Mouse (Mus musculus): ENCODE results near the gene Wdr24. TPM values are rescaled to one million over a fixed set of nuclear protein-coding genes. Genes with fewer than 3 reads are reported as not detected.

Wdr24 gene
- polyA plus RNA-seq, 1 experiment from 2014 or later: 9.6 TPM

DNA sequence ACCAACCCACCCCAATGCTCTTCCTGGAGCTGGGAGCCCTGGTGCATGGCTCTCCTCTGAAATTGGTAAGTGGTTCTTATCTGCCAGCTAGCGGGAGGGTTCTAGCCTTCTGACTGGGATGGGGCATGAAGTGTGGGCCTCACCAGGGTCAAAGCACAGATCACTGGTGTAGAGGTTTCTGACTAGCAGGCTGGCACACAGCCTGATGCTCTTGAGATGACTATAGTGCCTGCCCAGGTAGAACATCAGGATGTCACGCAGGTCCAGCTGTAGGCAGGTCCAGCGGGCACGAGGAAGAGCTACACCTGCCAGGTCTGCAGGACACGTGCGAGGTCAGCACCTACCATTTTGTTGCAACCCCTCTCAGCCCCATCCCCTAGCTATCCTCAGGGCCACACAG lies 36.8 kb downstream of the Wdr24 start:
- Histone ChIP-seq H3K4me2 (replicated peaks; ENCODE audit: low read depth) (peak overlapping the region; percentile 93; the same call in 1 of the 2 replicates), H3K9ac (ENCODE audit: low read depth, low read length) (no peak overlapping the region), H3K4me1 (replicated peaks; ENCODE audit: control insufficient read depth, insufficient read depth, low read length) (0 out of 2 replicates have a peak, but pooled peaks cover 7% of the 10 kb centered on the region), H3K4me3 (ENCODE audit: low read depth, low read length) (no peak overlapping the region), H3K36me3 (ENCODE audit: control insufficient read depth, insufficient read depth) (no peaks in the 10 kb centered on the region), H3K27me3 (replicated peaks; ENCODE audit: control insufficient read depth, insufficient read depth, low read length) (no peaks in the 10 kb centered on the region), H3K27ac (ENCODE audit: low read depth, low read length) (no peak overlapping the region), H3K9me3 (ENCODE audit: control insufficient read depth) (no peaks in the 10 kb centered on the region)
- 86% methylated on average over 6 of the region's 6 CpGs for WGBS
- no peak for ATAC-seq
- TF ChIP-seq CTCF (IDR thresholded peaks at IDR 0.05; ENCODE audit: low read depth): no peak

DNA sequence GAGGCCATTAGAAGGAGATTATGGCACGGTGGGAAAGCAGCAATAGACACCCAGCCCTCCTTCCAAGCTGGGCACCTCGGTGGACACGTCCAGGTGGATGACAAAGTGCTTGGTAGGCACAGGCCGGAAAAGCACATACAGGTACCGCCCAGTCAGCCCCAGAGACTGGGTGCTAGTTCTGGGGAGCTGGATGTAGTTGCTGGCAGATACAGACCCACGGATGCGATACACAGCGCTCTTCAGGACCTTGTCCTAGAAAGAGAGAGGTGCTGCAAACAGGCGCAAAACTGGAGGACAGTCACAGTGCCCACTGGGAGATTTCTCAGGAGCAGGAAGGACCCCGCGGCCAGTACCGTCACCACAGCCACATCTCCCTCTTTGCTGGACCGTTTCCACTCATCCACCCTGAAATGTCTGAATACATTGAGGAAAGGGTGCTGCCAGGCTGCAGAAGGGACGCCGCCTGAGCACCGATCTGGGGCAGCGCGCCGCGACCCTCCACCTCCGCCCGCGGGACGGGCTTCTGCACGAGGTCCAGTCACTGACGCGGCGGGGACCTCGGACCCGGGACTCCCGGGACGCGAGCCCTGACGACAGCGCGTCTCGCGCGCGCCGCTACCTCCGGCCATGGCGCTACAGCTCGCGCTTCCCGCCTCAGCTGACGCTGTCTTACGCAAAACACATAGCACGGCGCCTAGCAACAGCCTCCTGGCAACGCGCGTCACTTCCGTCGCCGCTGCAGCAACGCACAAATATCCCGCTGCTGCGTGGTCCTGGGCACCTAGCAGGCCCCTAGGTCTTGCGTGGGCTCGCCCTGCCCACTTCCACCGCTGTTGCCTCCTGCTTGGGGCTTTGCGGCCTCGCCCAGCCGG lies 37.6 kb downstream of the Wdr24 start, which contains the start of gene Wdr90:
Wdr90 (minus strand) TSS at position 670 of the 872 bp plus-strand sequence.
- H3K9ac ChIP-seq (ENCODE audit: low read depth, low read length): peak within 1 kb of the TSS; percentile 47
- peak; percentile 81 for ATAC-seq
- 3% methylated on average over 65 of the region's 65 CpGs for WGBS
- no peaks in the 10 kb centered on the region for H3K36me3 ChIP-seq (ENCODE audit: control insufficient read depth, insufficient read depth)
- 0 out of 2 replicates have a peak, but pooled peaks cover 8% of the 10 kb centered on the region for H3K4me1 ChIP-seq (replicated peaks; ENCODE audit: control insufficient read depth, insufficient read depth, low read length)
- no peaks in the 10 kb centered on the region for H3K27me3 ChIP-seq (replicated peaks; ENCODE audit: control insufficient read depth, insufficient read depth, low read length)
- no peaks in the 10 kb centered on the region for H3K9me3 ChIP-seq (ENCODE audit: control insufficient read depth)
- TF ChIP-seq CTCF (IDR thresholded peaks at IDR 0.05; ENCODE audit: low read depth): peak; percentile 63
- H3K27ac ChIP-seq (ENCODE audit: low read depth, low read length): peak within 1 kb of the TSS; percentile 46; the same call in 1 of the 2 replicates
- H3K4me3 ChIP-seq (ENCODE audit: low read depth, low read length): peak within 1 kb of the TSS; percentile 57
- peak within 1 kb of the TSS; percentile 93 for H3K4me2 ChIP-seq (replicated peaks; ENCODE audit: low read depth)

DNA sequence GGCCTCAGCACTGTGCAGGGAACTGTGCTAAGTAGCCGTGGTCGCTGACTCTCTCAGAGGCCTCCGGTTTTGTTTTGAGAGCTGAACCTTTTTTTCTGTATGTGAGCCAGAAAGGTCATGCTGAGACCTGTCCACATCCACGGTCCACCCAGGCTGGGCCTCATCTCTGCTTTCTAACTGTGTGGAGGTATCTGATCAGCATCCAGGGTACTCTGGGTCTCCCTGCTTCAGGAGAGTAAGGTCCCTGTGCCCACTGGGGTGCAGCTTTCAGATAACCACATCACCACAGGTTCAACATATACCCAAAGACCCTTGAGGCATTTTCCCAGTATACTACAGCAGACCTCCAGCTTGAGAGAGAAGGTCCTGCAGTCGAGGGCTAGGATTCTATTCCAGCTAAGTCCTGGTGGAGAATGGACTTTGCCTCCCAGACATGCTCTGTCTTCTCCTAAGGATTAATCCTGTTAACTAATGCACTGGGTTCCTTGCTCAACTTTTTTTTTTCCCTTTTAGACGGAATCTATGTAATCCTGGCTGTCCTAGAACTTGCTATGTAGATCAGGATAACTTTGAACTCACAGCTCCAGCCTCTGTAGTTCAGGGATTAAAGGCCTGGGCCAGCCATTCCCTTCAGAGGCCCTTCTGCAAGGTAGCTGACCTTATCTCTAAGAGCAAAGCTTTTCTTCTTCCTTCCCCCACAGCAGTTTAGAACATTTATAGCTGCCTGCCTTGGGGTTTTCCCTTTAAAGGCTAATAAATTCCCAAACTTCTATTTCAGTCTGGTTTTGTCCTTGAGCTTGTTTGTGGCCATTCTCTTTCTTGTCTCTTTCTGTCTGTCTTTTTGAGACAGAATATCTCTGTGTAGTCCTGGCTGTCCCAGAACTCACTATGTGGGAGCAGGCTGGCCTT lies 38.5 kb downstream of the Wdr24 start:
- Histone ChIP-seq H3K4me3 (ENCODE audit: low read depth, low read length) (peak overlapping the region; percentile 57), H3K27me3 (replicated peaks; ENCODE audit: control insufficient read depth, insufficient read depth, low read length) (no peaks in the 10 kb centered on the region), H3K9ac (ENCODE audit: low read depth, low read length) (peak overlapping the region; percentile 47), H3K4me1 (replicated peaks; ENCODE audit: control insufficient read depth, insufficient read depth, low read length) (0 out of 2 replicates have a peak, but pooled peaks cover 8% of the 10 kb centered on the region), H3K36me3 (ENCODE audit: control insufficient read depth, insufficient read depth) (no peaks in the 10 kb centered on the region), H3K9me3 (ENCODE audit: control insufficient read depth) (no peaks in the 10 kb centered on the region), H3K27ac (ENCODE audit: low read depth, low read length) (peak overlapping the region; percentile 46; the same call in 1 of the 2 replicates), H3K4me2 (replicated peaks; ENCODE audit: low read depth) (peak overlapping the region; percentile 93)
- WGBS: 4% methylated on average over 6 of the region's 6 CpGs
- no peak for ATAC-seq
- TF ChIP-seq CTCF (IDR thresholded peaks at IDR 0.05; ENCODE audit: low read depth): no peak

DNA sequence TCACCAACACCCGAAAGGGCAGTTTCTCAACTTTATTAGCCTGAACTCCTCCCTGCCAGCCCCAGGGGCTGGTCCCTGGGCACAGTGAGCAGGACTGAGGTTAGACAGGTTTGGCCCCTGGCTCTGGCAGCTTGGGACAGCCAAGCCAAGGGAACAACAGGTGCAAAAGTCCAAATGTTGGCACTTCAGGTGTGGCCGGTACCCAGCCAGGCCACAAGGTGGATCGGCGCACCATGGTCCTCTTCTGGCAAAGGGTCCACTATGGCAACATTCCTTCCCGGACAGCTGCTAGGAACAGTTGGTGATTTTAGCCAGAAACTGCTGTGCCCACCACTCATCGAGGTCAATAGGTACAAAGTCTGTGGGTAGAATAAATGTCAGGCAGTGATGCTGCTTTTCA lies 40.3 kb downstream of the Wdr24 start:
- H3K27ac ChIP-seq (ENCODE audit: low read depth, low read length): no peak overlapping the region
- 68% methylated on average over 6 of the region's 6 CpGs for WGBS
- no peak overlapping the region for H3K9ac ChIP-seq (ENCODE audit: low read depth, low read length)
- H3K4me1 ChIP-seq (replicated peaks; ENCODE audit: control insufficient read depth, insufficient read depth, low read length): 0 out of 2 replicates have a peak, but pooled peaks cover 8% of the 10 kb centered on the region
- no peaks in the 10 kb centered on the region for H3K9me3 ChIP-seq (ENCODE audit: control insufficient read depth)
- no peaks in the 10 kb centered on the region for H3K27me3 ChIP-seq (replicated peaks; ENCODE audit: control insufficient read depth, insufficient read depth, low read length)
- no peaks in the 10 kb centered on the region for H3K36me3 ChIP-seq (ENCODE audit: control insufficient read depth, insufficient read depth)
- TF ChIP-seq CTCF (IDR thresholded peaks at IDR 0.05; ENCODE audit: low read depth): peak; percentile 40
- H3K4me2 ChIP-seq (replicated peaks; ENCODE audit: low read depth): no peak overlapping the region
- H3K4me3 ChIP-seq (ENCODE audit: low read depth, low read length): no peak overlapping the region
- no peak for ATAC-seq

DNA sequence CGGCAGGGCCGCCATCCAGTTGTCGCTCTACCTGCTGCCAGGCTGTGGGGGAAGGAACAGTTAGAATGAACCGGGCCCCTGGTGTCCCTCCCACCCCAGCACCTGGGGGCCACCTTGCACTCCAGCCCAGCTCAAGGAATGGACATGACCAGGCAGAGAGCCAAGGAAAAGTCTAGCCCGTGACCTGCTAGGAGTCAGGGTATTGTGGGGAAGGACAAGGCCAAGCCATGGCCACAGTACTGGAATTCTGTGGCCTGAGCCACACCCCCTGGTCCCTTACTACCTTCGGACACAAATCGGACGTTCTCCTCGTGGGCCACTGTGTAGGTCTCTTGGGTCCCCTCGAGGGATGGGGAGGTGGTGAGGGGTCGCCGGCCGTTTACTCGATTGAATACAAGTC lies 40.9 kb downstream of the Wdr24 start:
- Histone ChIP-seq H3K27me3 (replicated peaks; ENCODE audit: control insufficient read depth, insufficient read depth, low read length) (no peaks in the 10 kb centered on the region), H3K4me1 (replicated peaks; ENCODE audit: control insufficient read depth, insufficient read depth, low read length) (0 out of 2 replicates have a peak, but pooled peaks cover 8% of the 10 kb centered on the region), H3K4me3 (ENCODE audit: low read depth, low read length) (no peak overlapping the region), H3K27ac (ENCODE audit: low read depth, low read length) (no peak overlapping the region), H3K36me3 (ENCODE audit: control insufficient read depth, insufficient read depth) (no peaks in the 10 kb centered on the region), H3K9ac (ENCODE audit: low read depth, low read length) (no peak overlapping the region), H3K4me2 (replicated peaks; ENCODE audit: low read depth) (no peak overlapping the region), H3K9me3 (ENCODE audit: control insufficient read depth) (no peaks in the 10 kb centered on the region)
- WGBS: 92% methylated on average over 14 of the region's 14 CpGs
- no peak for TF ChIP-seq CTCF (IDR thresholded peaks at IDR 0.05; ENCODE audit: low read depth)
- ATAC-seq: no peak
